Mouse (Mus musculus) intestine, embryonic 14.5 days (tissue): ENCODE results near the gene Commd4. TPM values are rescaled to one million over a fixed set of nuclear protein-coding genes. Genes with fewer than 3 reads are reported as not detected.

Experiments used
- ATAC-seq: fragments of 200-750 bp; cut with Nextera tagmentation; replicated peaks from 2 replicates; pipeline ENCODE4 v1.8.0; 2017; ENCODE audit warnings: low read depth, moderate number of reproducible peaks, moderate TSS enrichment, moderate library complexity; ENCODE audit not compliant: low FRiP score, low TSS enrichment
- DNase-seq: peaks from one replicate; pipeline ENCODE4 v3.0.0-alpha.2; 2018; ENCODE audit warnings: low spot score
- H3K27ac ChIP-seq: fragments of 300-500 bp; sonication (generic); 2 replicates; pipeline ENCODE4 v1.5.1; 2014; ENCODE audit warnings: low read depth, mild to moderate bottlenecking, control low read depth
- H3K27me3 ChIP-seq: fragments of 300-500 bp; sonication (generic); replicated peaks from 2 replicates; pipeline ENCODE4 v1.6.1; 2014; ENCODE audit warnings: low read length, control low read depth; ENCODE audit not compliant: control insufficient read depth, insufficient read depth
- H3K36me3 ChIP-seq: fragments of 300-500 bp; sonication (generic); 2 replicates; pipeline ENCODE4 v1.6.1; 2014; ENCODE audit warnings: low read length, control low read depth; ENCODE audit not compliant: control insufficient read depth, insufficient read depth
- H3K4me1 ChIP-seq: fragments of 300-500 bp; sonication (generic); replicated peaks from 2 replicates; pipeline ENCODE4 v1.6.1; 2014; ENCODE audit warnings: low read length, control low read depth, mixed read lengths; ENCODE audit not compliant: control insufficient read depth, insufficient read depth
- H3K4me2 ChIP-seq: fragments of 300-500 bp; sonication (generic); 2 replicates; pipeline ENCODE4 v1.6.1; 2014; ENCODE audit warnings: low read length
- H3K4me3 ChIP-seq: fragments of 300-500 bp; sonication (generic); 2 replicates; pipeline ENCODE4 v1.5.1; 2014; ENCODE audit warnings: low read depth, low read length, control low read depth, mixed read lengths
- H3K9ac ChIP-seq: fragments of 300-500 bp; sonication (generic); 2 replicates; pipeline ENCODE4 v1.6.1; 2014; ENCODE audit warnings: mild to moderate bottlenecking, low read length
- H3K9me3 ChIP-seq: fragments of 300-500 bp; sonication (generic); 2 replicates; pipeline ENCODE4 v1.6.1; 2016; ENCODE audit warnings: low read length, control low read depth; ENCODE audit not compliant: control insufficient read depth
- WGBS: fragments of 180-500 bp; shearing (Covaris S2); extraction: QIAGEN DNeasy Blood & Tissue Kit; methylation state at CpG from one replicate; pipeline ENCODE4 v1.1.7; 2014; 5-methylcytosine and 5-hydroxymethylcytosine counted together
- polyA plus RNA-seq: library from polyadenylated mRNA; unstranded; fragments of >200 nt; fragmentation: Nextera tagmentation; extraction: Ambion mirVana; gene quantifications from 2 replicates; pipeline ENCODE4 v1.2.1, GENCODE M21; 2014

Gene Commd4
- polyA plus RNA-seq, 1 experiment from 2014 or later = 94.0 TPM

- Histone ChIP-seq H3K9me3 (no peaks in the 10 kb centered on the region), H3K4me1 (no peaks in the 10 kb centered on the region), H3K36me3 (peaks cover 79% of the 10 kb centered on the region), H3K27ac (no peak overlapping the region), H3K4me2 (no peak overlapping the region), H3K4me3 (no peak overlapping the region), H3K9ac (no peak overlapping the region), H3K27me3 (no peaks in the 10 kb centered on the region)
- ATAC-seq = no peak
- DNase-seq = no peak
- 86% methylated on average over 9 of the region's 9 CpGs for WGBS
Observed at GRCm38 (mm10) chr9:57137777-57138176, 20.4 kb downstream of the Commd4 start.

- Histone ChIP-seq H3K4me3 (no peak overlapping the region), H3K9me3 (no peaks in the 10 kb centered on the region), H3K27me3 (no peaks in the 10 kb centered on the region), H3K36me3 (peaks cover 78% of the 10 kb centered on the region), H3K4me1 (no peaks in the 10 kb centered on the region), H3K4me2 (no peak overlapping the region), H3K27ac (no peak overlapping the region), H3K9ac (no peak overlapping the region)
- 91% methylated on average over 6 of the region's 6 CpGs for WGBS
- ATAC-seq (no peak), DNase-seq (no peak)
Observed at GRCm38 (mm10) chr9:57137246-57137645, 20.9 kb downstream of the Commd4 start.

- peak within 1 kb of the TSS; percentile 80 for H3K9ac ChIP-seq
- no peaks in the 10 kb centered on the region for H3K27me3 ChIP-seq
- peak within 1 kb of the TSS; percentile 76 for H3K4me2 ChIP-seq
- H3K4me3 ChIP-seq = peak within 1 kb of the TSS; percentile 84
- ATAC-seq = peak; percentile 94
- H3K27ac ChIP-seq = peak within 1 kb of the TSS; percentile 94
- H3K4me1 ChIP-seq = peaks cover 17% of the 10 kb centered on the region; the same call in 1 of the 2 replicates
- H3K36me3 ChIP-seq = peaks cover 49% of the 10 kb centered on the region
- no peaks in the 10 kb centered on the region for H3K9me3 ChIP-seq
- DNase-seq = peak; percentile 95
- under 1% methylated on average over 53 of the region's 58 CpGs for WGBS
Observed at GRCm38 (mm10) chr9:57130577-57131433, 27.3 kb downstream of the Commd4 start, which contains the start of gene Man2c1. Gene Man2c1 (plus strand): TSS chr9:57130690.

DNA sequence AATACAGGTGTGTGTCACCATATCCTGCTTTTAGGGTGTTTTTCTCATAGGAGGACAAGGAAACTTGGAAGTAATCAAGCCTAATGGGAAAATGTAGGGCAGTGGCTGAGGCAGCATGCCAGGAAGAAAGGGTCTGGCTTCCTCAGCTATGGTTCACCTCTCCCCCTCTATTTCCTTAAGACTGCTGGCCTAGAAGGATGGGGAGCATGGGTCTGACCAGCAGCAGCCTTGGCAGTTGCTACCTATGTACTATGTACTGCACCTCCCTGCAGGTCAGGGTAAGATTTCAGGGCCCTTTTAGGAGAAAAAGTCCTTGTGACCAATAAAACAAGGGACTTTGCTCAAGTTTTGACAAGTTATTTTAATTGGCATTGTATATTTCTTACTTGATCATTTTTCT is 28.5 kb downstream of the Commd4 start:
- Histone ChIP-seq H3K9ac (peak overlapping the region; percentile 80), H3K36me3 (peaks cover 50% of the 10 kb centered on the region)
- no peak for ATAC-seq

GRCm38 (mm10) chr9:57117261-57117755 is 40.8 kb downstream of the Commd4 start:
- H3K27ac ChIP-seq = no peak overlapping the region
- ATAC-seq (no peak), DNase-seq (no peak)
- H3K4me1 ChIP-seq = no peaks in the 10 kb centered on the region
- peaks cover 98% of the 10 kb centered on the region for H3K36me3 ChIP-seq
- no peak overlapping the region for H3K9ac ChIP-seq
- no peaks in the 10 kb centered on the region for H3K9me3 ChIP-seq
- no peaks in the 10 kb centered on the region for H3K27me3 ChIP-seq
- no peak overlapping the region for H3K4me3 ChIP-seq
- WGBS = 95% methylated on average over 13 of the region's 13 CpGs
- no peak overlapping the region for H3K4me2 ChIP-seq

More for the DNA sequence above, 28.5 kb downstream of the Commd4 start:
- no peak for DNase-seq
- H3K27me3 ChIP-seq = no peaks in the 10 kb centered on the region
- peak overlapping the region; percentile 76 for H3K4me2 ChIP-seq
- peak overlapping the region; percentile 84 for H3K4me3 ChIP-seq
- H3K27ac ChIP-seq = no peak overlapping the region
- H3K4me1 ChIP-seq = peaks cover 17% of the 10 kb centered on the region; the same call in 1 of the 2 replicates
- no peaks in the 10 kb centered on the region for H3K9me3 ChIP-seq

Other genes starting within 250 kb of the Commd4 start
- gene Snx33, start 230.0 kb downstream of the Commd4 start, polyA plus RNA-seq = 5.1 and 5.8 TPM in 2 replicates
- gene Imp3, start 220.9 kb downstream of the Commd4 start, polyA plus RNA-seq = 79.9 and 82.5 TPM in 2 replicates
- 14.2 and 16.5 TPM in 2 replicates for gene Snupn, start 207.5 kb downstream of the Commd4 start, polyA plus RNA-seq
- 23.5 and 24.0 TPM in 2 replicates for gene Ptpn9, start 163.4 kb downstream of the Commd4 start, polyA plus RNA-seq
- 42.1 and 45.5 TPM in 2 replicates for gene Sin3a, start 86.3 kb downstream of the Commd4 start, polyA plus RNA-seq
- gene Man2c1, start 27.6 kb downstream of the Commd4 start, polyA plus RNA-seq = 35.4 and 41.8 TPM in 2 replicates
- gene Neil1, start 10.0 kb downstream of the Commd4 start, polyA plus RNA-seq = 6.3 and 7.8 TPM in 2 replicates
- not detected in 2 replicates for gene Trcg1, start 78.2 kb upstream of the Commd4 start, polyA plus RNA-seq
- gene 1700017B05Rik, start 104.3 kb upstream of the Commd4 start, polyA plus RNA-seq = 41.2 and 42.1 TPM in 2 replicates